Mouse (Mus musculus) hindbrain, embryonic 16.5 days (tissue): ENCODE results near the gene Pip5k1b. TPM values are rescaled to one million over a fixed set of nuclear protein-coding genes. Genes with fewer than 3 reads are reported as not detected.

Source experiments
- ATAC-seq: fragments of 200-750 bp; cut with Nextera tagmentation; 2 replicates; pipeline ENCODE4 v1.8.0; 2017; ENCODE audit warnings: moderate TSS enrichment, moderate library complexity
- H3K27ac ChIP-seq: fragments of 300-500 bp; sonication (generic); 2 replicates; pipeline ENCODE4 v1.5.1; 2014; ENCODE audit warnings: low read depth, mild to moderate bottlenecking, control low read depth, low read length, moderate library complexity
- H3K27me3 ChIP-seq: fragments of 300-500 bp; sonication (generic); replicated peaks from 2 replicates; pipeline ENCODE4 v1.6.1; 2014; ENCODE audit warnings: low read length; ENCODE audit not compliant: control insufficient read depth, insufficient read depth
- H3K36me3 ChIP-seq: fragments of 300-500 bp; sonication (generic); 2 replicates; pipeline ENCODE4 v1.6.1; 2014; ENCODE audit warnings: mild to moderate bottlenecking, low read length, moderate library complexity, mixed read lengths; ENCODE audit not compliant: control insufficient read depth, insufficient read depth
- H3K4me1 ChIP-seq: fragments of 300-500 bp; sonication (generic); 2 replicates; pipeline ENCODE4 v1.6.1; 2014; ENCODE audit warnings: low read depth, low read length; ENCODE audit not compliant: control insufficient read depth, insufficient read depth
- H3K4me2 ChIP-seq: fragments of 300-500 bp; sonication (generic); 2 replicates; pipeline ENCODE4 v1.6.1; 2014; ENCODE audit warnings: mild to moderate bottlenecking, low read length, control low read depth, moderate library complexity
- H3K4me3 ChIP-seq: fragments of 300-500 bp; sonication (generic); 2 replicates; pipeline ENCODE4 v1.5.1; 2014; ENCODE audit warnings: mild to moderate bottlenecking, low read length, control low read depth, moderate library complexity
- H3K9ac ChIP-seq: fragments of 300-500 bp; sonication (generic); 2 replicates; pipeline ENCODE4 v1.6.1; 2014; ENCODE audit warnings: low read depth, mild to moderate bottlenecking, control low read depth, low read length, moderate library complexity
- H3K9me3 ChIP-seq: fragments of 300-500 bp; sonication (generic); 2 replicates; pipeline ENCODE4 v1.6.1; 2014; ENCODE audit warnings: mild to moderate bottlenecking, low read length, moderate library complexity; ENCODE audit not compliant: control insufficient read depth
- WGBS: fragments of 180-500 bp; shearing (Covaris S2); extraction: QIAGEN DNeasy Blood & Tissue Kit; methylation state at CpG from one replicate; pipeline ENCODE4 v1.1.7; 2014; 5-methylcytosine and 5-hydroxymethylcytosine counted together
- polyA plus RNA-seq: library from polyadenylated mRNA; unstranded; fragments of >200 nt; fragmentation: Nextera tagmentation; extraction: Ambion mirVana; gene quantifications from 2 replicates; pipeline ENCODE4 v1.2.1, GENCODE M21; 2015

Gene Pip5k1b
- polyA plus RNA-seq, 1 experiment from 2014 or later: 2.2 TPM

GRCm38 (mm10) chr19:24454451-24454850 is 101.2 kb downstream of the Pip5k1b start:
- Histone ChIP-seq H3K4me1 (peaks cover 8% of the 10 kb centered on the region), H3K36me3 (no peaks in the 10 kb centered on the region), H3K4me3 (no peak overlapping the region), H3K4me2 (no peak overlapping the region), H3K9ac (no peak overlapping the region), H3K9me3 (no peaks in the 10 kb centered on the region), H3K27me3 (no peaks in the 10 kb centered on the region), H3K27ac (no peak overlapping the region)
- 89% methylated on average over 2 of the region's 2 CpGs for WGBS
- no peak for ATAC-seq

- 0 out of 2 replicates have a peak overlapping the region, but pooled peaks have one; percentile 17 for H3K4me3 ChIP-seq
- H3K36me3 ChIP-seq: no peaks in the 10 kb centered on the region
- peaks cover 8% of the 10 kb centered on the region for H3K4me1 ChIP-seq
- H3K27ac ChIP-seq: no peak overlapping the region; the same call in 1 of the 2 replicates
- H3K27me3 ChIP-seq: no peaks in the 10 kb centered on the region
- peak; percentile 49; the same call in 1 of the 2 replicates for ATAC-seq
- H3K4me2 ChIP-seq: peak overlapping the region; percentile 53
- 18% methylated on average over 13 of the region's 13 CpGs for WGBS
- H3K9ac ChIP-seq: peak overlapping the region; percentile 45; the same call in 1 of the 2 replicates
- H3K9me3 ChIP-seq: no peaks in the 10 kb centered on the region
These were observed 102.3 kb downstream of the Pip5k1b start for GRCm38 (mm10) chr19:24453379-24453778.

GRCm38 (mm10) chr19:24452441-24452898 is 103.2 kb downstream of the Pip5k1b start:
- no peaks in the 10 kb centered on the region for H3K9me3 ChIP-seq
- H3K4me3 ChIP-seq: no peak overlapping the region
- peak; percentile 62 for ATAC-seq
- no peaks in the 10 kb centered on the region for H3K27me3 ChIP-seq
- no peak overlapping the region for H3K4me2 ChIP-seq
- 19% methylated on average over 3 of the region's 3 CpGs for WGBS
- H3K27ac ChIP-seq: no peak overlapping the region
- no peak overlapping the region for H3K9ac ChIP-seq
- no peaks in the 10 kb centered on the region for H3K36me3 ChIP-seq
- peaks cover 8% of the 10 kb centered on the region for H3K4me1 ChIP-seq

- Histone ChIP-seq H3K9ac (no peak overlapping the region), H3K4me2 (no peak overlapping the region), H3K4me1 (peaks cover 8% of the 10 kb centered on the region), H3K27ac (no peak overlapping the region), H3K27me3 (no peaks in the 10 kb centered on the region), H3K9me3 (no peaks in the 10 kb centered on the region), H3K4me3 (no peak overlapping the region), H3K36me3 (no peaks in the 10 kb centered on the region)
- ATAC-seq: no peak
- 91% methylated on average over 3 of the region's 3 CpGs for WGBS
These were observed 104.0 kb downstream of the Pip5k1b start for GRCm38 (mm10) chr19:24451626-24452025.

GRCm38 (mm10) chr19:24450740-24451139 is 104.9 kb downstream of the Pip5k1b start:
- Histone ChIP-seq H3K9ac (no peak overlapping the region), H3K36me3 (no peaks in the 10 kb centered on the region), H3K4me1 (peaks cover 8% of the 10 kb centered on the region), H3K27ac (no peak overlapping the region), H3K4me3 (no peak overlapping the region), H3K9me3 (no peaks in the 10 kb centered on the region), H3K4me2 (no peak overlapping the region), H3K27me3 (no peaks in the 10 kb centered on the region)
- ATAC-seq: no peak
- WGBS: 92% methylated on average over 8 of the region's 8 CpGs

- no peak overlapping the region for H3K9ac ChIP-seq
- 91% methylated on average over 3 of the region's 3 CpGs for WGBS
- no peaks in the 10 kb centered on the region for H3K36me3 ChIP-seq
- H3K27ac ChIP-seq: no peak overlapping the region
- H3K4me3 ChIP-seq: no peak overlapping the region
- no peak for ATAC-seq
- peaks cover 4% of the 10 kb centered on the region; the same call in 1 of the 2 replicates for H3K9me3 ChIP-seq
- H3K27me3 ChIP-seq: no peaks in the 10 kb centered on the region
- H3K4me2 ChIP-seq: no peak overlapping the region
- H3K4me1 ChIP-seq: no peaks in the 10 kb centered on the region
These were observed 111.3 kb downstream of the Pip5k1b start for GRCm38 (mm10) chr19:24444322-24444721.

- Histone ChIP-seq H3K27me3 (no peaks in the 10 kb centered on the region), H3K36me3 (no peaks in the 10 kb centered on the region), H3K9me3 (peaks cover 4% of the 10 kb centered on the region; the same call in 1 of the 2 replicates), H3K9ac (no peak overlapping the region), H3K27ac (no peak overlapping the region), H3K4me2 (no peak overlapping the region), H3K4me3 (no peak overlapping the region), H3K4me1 (no peaks in the 10 kb centered on the region)
- ATAC-seq: no peak
- WGBS: 81% methylated on average over 4 of the region's 4 CpGs
These were observed 116.0 kb downstream of the Pip5k1b start for GRCm38 (mm10) chr19:24439715-24440114.

GRCm38 (mm10) chr19:24434291-24434690 is 121.4 kb downstream of the Pip5k1b start:
- no peak overlapping the region for H3K9ac ChIP-seq
- H3K4me1 ChIP-seq: no peaks in the 10 kb centered on the region
- H3K4me3 ChIP-seq: no peak overlapping the region
- H3K4me2 ChIP-seq: no peak overlapping the region
- WGBS: 81% methylated on average over 6 of the region's 6 CpGs
- no peaks in the 10 kb centered on the region for H3K27me3 ChIP-seq
- H3K9me3 ChIP-seq: no peaks in the 10 kb centered on the region
- ATAC-seq: no peak
- H3K36me3 ChIP-seq: no peaks in the 10 kb centered on the region
- no peak overlapping the region for H3K27ac ChIP-seq

- no peaks in the 10 kb centered on the region for H3K9me3 ChIP-seq
- ATAC-seq: no peak
- H3K4me2 ChIP-seq: no peak overlapping the region
- H3K9ac ChIP-seq: no peak overlapping the region
- no peak overlapping the region for H3K27ac ChIP-seq
- H3K36me3 ChIP-seq: no peaks in the 10 kb centered on the region
- H3K27me3 ChIP-seq: no peaks in the 10 kb centered on the region
- no peak overlapping the region for H3K4me3 ChIP-seq
- 88% methylated on average over 5 of the region's 5 CpGs for WGBS
- no peaks in the 10 kb centered on the region for H3K4me1 ChIP-seq
These were observed 123.2 kb downstream of the Pip5k1b start for GRCm38 (mm10) chr19:24432447-24432846.

- 97% methylated on average over 2 of the region's 2 CpGs for WGBS
- H3K27ac ChIP-seq: no peak overlapping the region
- H3K4me1 ChIP-seq: no peaks in the 10 kb centered on the region
- H3K4me3 ChIP-seq: no peak overlapping the region
- H3K27me3 ChIP-seq: no peaks in the 10 kb centered on the region
- no peaks in the 10 kb centered on the region for H3K9me3 ChIP-seq
- no peak for ATAC-seq
- H3K36me3 ChIP-seq: no peaks in the 10 kb centered on the region
- no peak overlapping the region for H3K9ac ChIP-seq
- H3K4me2 ChIP-seq: no peak overlapping the region
These were observed 124.3 kb downstream of the Pip5k1b start for GRCm38 (mm10) chr19:24431381-24431780.
